Mouse (Mus musculus): ENCODE measurements around the gene Arhgap33.

Gene Arhgap33

DNA sequence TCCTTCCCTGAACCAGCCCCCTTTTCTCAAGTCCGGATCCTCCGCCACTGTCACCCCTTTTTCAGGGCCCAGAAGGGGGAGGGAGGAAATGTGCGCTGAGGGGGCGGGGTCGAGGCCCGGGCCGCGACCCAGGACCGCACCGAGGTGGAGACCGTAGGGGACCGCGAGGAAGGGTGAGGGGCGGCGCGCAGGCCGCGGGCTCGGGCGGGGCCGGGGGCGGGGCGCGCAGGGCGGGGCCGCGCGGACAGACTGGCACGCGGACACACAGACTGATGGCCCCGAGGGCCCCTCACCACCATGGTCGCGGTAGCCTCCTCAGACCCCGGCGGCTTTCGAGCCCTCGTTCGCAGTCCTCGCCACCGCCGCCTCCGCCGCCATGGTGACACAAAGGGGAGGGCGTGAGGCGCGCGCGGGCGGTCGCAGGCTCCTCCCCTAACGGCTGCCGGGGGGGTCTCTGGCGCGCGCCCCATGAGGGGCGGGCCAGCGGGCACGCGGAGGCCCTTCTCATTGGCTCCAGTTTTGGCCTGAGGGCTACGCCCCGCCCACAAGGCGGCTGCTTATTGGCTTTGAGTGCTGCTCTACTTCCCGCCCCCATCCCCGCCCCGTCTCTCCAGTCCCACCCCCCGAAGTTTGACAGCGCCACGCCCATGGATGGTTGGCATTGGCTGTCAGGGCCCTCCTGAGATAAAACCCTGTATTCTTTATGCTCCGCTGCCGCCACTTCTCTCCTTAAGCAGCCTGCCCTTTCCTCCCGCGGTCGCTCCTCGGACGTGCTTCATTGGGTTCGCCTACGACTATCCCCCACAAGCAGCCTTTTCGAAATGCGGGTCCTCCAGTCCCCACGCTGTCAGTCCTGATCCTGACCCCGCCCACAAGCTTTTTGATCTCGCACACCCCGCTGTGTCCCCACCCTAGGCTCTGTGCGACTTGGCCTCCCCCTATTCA, at the start of gene Arhgap33:
TSS of gene Arhgap33 (minus strand) at position 428 of the 945 bp plus-strand sequence.
- peak; percentile 93 for DNase-seq (ENCODE audit: low spot score)

DNA sequence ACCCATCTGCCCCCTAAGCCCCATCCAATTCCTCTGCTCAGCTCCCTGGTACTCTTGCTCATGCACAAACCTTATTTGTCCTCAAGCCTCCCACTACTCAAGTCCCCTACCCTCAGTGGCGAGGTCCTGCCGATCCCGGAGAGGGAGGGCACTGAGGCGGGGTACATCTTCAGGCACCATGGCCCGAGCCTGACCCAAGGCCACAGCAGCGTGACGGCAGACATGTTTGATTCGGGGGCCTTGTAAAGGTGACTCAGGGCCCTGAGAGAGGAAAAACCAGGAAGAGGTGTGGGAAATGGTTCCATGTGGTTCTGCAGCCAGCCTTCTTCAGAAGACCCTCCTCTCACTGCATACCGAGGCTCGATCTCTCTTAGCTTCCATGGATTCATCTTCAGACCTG, 49.5 kb upstream of the Arhgap33 start:
- DNase-seq (ENCODE audit: low spot score), result no peak

DNA sequence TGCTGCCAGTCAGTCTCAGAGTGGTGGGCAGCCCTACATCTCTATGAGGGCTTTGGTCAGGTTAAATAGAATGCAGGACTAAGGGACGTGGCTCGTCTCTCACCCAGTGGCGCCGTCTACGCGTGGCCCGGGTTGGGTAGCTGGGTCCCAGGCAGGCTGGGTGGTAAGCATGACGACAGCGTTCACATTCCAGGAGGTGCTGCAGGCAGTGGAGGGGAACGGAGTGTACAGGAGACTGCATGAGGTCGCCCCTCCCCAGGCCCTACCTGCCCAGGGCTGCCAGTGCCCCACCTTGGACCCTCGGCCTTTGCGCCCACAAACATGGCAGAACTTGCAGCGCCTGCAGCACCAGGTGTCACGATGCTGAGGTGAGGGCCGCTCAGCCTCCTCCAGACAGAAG, 46.7 kb upstream of the Arhgap33 start:
- no peak for DNase-seq (ENCODE audit: low spot score)

DNA sequence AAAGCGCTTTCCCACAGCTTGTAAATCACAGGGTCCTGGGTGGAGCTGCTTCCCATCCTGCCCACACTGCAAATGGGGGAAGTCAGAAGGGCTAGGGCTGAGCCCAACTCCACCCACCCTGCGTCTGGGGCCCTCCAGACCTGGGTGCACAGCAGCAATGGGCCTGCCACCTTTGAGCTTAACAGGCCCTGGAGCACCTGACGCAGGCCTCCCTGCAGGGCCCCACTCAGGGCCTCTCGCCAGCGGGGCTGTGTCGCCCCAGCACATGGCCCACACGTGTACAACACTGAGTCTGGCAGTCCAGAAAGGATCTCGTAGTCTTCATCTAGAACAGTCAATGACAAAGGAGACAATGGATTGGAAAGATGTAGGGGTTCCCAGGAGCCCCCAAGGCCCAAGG, 45.1 kb upstream of the Arhgap33 start:
- DNase-seq (ENCODE audit: low spot score), result no peak

DNA sequence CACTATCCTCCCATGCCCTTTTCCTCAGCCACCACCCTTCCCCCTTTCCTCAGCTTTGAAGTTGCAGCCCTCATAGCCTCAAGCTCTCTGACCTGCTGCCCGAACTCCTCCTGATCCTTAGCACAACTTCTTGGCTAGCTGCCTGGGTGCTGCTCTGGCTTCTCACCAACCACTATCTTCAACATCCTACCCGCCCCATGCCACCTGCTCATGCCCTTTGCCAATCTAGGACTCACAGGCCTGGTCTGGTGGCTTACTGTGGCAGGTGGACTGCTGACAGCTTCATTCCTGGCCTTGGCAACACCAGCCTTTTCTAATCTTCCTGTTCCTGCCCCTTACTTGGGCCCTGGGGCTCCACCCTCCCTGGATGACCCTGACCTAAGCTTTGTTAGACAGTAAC, 38.1 kb upstream of the Arhgap33 start:
- peak; percentile 31 for DNase-seq (ENCODE audit: low spot score)

DNA sequence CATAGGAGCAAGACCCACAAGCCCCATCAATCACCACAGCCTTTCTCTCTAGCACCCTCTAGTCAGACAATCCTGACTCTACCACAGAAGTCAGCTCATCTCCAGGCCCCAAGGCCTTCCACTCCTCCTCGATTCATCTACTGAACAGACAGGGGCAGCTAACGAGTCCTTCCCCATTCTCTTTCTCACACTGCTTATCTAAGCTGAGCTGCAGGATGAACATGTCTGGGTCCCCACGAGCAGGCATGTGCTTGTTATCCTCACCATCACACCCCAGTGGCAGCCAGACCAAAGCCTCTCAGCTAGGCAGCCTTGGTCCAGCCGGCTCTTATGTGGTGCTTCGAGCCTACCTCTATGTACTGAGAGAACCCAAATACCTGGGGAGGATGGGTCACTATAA, 37.5 kb upstream of the Arhgap33 start:
- no peak for DNase-seq (ENCODE audit: low spot score)

DNA sequence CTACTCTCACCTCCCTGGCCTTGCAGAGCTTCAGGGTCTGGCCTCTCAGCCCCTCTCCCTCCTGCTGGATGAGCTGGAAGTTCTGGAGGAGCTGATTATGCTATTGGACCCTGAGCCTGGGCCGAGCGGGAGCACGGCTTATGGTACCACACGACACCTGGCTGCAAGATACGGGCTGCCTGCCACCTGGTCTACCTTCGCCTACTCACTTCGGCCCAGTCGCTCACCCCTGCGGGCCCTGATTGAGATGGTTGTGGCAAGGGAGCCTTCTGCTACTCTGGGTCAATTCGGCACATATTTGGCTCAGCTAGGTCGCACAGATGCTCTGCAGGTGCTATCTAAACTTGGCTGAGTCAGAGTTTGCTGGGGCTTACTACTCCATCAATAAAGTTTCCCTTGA, 32.7 kb upstream of the Arhgap33 start:
- no peak for DNase-seq (ENCODE audit: low spot score)

DNA sequence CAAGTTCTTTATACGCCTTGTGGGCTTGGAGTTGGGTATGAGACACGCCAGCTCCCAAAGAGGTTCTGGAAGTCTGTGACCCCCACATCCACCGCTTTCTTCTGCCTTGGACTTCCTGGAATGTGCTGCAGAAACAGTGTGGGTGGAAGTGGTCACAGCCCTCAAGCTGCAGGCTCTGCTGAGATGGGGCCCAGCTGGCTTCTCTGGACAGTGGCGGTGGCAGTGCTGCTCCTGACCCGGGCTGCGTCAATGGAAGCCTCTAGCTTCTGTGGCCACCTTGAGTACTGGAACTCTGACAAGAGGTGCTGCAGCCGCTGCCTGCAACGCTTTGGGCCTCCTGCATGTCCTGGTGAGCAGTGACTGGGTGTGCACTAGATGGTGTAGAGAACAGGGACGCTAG, 31.2 kb upstream of the Arhgap33 start:
- DNase-seq (ENCODE audit: low spot score), result no peak

DNA sequence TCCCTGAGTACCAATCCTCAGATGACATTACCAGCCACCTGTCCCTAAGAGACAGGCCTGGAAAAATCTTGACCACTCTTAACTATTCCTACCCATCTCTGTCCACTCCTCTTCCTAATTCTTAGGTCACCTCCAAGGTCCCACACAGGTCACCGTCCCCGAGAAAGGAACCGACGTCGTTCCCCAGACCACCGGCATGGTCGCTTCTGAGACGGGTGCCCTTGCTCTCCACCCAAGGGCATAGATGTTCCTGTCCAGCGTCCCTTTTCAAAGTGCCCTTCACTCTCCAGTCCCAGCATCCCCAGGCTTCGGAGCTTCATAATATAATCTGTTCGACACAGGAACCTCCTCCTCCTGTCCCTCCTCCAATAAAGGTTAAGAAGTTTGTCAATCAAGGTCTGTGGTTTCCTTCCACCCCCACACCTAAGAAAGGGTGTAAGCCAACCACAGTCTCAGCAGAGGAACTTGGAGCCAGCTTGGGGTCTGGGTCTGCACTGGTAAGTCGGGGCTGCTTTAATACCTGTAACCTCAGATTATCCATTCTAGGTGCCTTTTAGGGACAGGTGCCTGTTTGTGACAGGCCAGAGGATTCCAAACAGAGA, 30.2 kb upstream of the Arhgap33 start, which contains the start of gene Igflr1:
TSS of gene Igflr1 (plus strand) at position 458 of the 602 bp plus-strand sequence.
- no peak for DNase-seq (ENCODE audit: low spot score)

DNA sequence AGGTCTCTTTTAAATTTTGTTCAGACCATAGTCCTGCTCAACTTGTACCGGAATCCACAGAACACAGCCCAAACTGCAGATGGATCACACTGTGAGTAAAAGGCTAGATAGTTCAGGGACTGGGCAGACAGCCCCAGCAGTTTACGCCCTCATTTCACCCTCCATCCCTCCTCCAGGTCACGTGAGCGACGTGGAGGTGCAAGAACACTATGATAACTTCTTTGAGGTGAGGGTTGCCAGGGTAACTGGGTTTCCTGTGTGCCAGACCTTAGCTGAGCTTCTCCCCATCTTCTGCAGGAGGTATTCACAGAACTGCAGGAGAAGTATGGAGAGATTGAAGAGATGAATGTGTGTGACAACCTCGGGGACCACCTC, 29.0 kb upstream of the Arhgap33 start:
- DNase-seq (ENCODE audit: low spot score), result no peak

DNA sequence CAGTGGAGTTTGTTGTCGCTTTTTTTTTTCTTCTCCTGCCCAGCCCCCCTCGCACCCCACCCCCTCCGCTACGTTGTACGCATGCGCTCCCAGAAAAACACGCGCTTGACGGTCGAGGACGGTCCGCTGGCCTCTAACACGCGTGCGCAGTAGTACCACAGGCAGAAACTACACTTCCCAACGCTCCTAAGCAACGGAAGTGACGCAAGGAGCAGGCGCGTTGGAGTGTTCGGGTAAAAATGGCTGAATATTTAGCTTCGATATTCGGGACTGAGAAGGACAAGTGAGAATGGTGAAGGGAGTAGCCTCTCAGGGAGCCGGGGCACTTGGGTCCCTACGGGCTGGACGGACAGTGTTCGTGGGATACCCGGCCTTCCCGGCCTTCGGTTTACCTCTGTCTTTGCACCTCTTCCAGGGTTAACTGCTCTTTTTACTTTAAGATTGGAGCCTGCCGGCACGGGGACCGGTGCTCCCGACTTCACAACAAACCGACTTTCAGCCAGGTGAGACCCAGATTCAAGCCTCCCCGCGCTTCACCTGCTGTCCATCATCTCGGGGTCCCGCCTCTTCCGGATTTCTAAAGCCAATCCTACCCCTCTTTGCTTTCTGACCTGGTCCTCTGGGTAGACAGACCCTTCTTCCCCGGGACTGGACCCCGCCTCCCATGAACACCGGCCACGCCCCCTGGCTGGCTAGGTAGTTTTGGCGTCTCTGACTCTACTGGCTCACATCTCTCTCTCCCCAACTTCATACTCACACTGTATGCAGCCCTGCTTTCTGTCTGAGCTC, 28.5 kb upstream of the Arhgap33 start, which contains the start of the genes U2af1l4, Gm49396 and Psenen:
TSS of gene U2af1l4 (plus strand) at position 185 of the 789 bp plus-strand sequence.
TSS of gene Gm49396 (plus strand) at position 228 of the 789 bp plus-strand sequence.
TSS of gene Psenen (minus strand) at position 511 of the 789 bp plus-strand sequence.
- DNase-seq (ENCODE audit: low spot score), result peak; percentile 87

DNA sequence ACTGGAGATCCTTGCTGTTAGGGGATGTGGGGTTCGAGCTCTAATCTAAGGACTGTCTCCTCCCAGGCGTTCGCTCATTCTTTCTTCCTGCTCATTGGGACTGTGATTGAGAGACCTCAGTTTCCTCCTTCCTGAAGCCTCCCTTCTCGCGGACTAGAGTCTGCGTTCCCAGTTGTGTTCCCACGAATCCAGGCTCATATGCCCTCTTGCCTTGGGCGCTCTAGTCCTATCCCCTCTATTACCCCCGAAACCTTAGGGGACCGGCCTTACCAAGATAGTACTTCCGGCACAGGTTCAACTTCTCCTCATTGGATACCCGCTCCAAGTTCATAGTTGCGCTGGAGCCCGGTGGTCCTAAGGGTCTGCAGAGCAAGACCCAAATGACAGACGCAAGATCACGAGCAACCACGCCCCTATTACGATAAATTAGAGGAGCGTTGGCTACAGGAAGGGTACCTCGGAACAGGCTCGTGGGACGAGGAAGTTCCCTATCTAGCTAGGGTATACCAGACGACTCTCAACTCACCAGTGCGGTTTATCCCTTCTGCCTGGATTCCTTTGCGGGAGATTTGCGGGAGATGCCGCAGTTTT, 27.8 kb upstream of the Arhgap33 start:
- no peak for DNase-seq (ENCODE audit: low spot score)

DNA sequence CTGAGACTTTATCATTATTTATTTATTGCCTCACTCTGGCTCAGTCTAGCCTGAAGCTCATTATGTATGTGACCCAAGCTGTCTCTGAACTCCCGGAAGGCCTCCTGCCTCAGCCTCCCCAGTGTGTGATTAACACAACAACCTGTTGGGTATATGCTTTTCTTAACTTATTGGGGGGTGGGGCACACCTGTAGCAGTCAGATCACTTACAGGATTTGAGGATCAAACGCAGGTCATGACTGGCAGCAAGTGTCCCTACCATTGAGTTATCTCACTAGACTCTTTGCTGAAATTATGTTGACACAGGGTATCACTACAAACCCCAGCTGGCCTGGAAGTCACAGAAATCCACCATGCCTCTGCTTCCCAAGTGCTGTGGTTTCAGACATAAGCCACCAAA, 25.4 kb upstream of the Arhgap33 start:
- no peak for DNase-seq (ENCODE audit: low spot score)

DNA sequence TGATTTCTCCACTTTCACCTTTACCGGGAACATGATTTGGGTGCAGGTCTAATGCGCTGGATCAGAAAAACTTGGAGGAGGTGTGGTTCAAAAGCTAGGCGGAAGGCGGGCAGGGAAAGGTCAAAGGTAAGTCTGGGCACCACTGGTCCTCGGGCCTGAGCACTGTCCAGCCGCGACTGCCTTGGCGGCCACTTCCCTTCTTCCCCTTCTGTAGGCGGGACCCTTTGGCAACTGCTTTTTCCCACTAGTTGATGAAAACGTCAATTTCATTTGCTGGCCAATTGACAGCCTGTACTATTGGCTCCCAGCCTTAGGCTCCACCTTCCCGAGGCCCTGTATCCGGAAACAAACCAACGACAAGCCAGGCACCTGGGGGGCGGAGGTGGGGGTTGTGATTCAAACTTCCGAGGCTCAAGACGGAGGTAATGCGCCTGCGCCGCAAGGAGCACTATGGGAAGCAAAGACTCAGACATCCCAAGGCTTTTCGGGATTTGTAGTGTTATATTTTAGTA, 24.6 kb upstream of the Arhgap33 start, which contains the start of gene Lin37:
TSS of gene Lin37 (minus strand) at position 396 of the 512 bp plus-strand sequence.
- DNase-seq (ENCODE audit: low spot score), result peak; percentile 88

DNA sequence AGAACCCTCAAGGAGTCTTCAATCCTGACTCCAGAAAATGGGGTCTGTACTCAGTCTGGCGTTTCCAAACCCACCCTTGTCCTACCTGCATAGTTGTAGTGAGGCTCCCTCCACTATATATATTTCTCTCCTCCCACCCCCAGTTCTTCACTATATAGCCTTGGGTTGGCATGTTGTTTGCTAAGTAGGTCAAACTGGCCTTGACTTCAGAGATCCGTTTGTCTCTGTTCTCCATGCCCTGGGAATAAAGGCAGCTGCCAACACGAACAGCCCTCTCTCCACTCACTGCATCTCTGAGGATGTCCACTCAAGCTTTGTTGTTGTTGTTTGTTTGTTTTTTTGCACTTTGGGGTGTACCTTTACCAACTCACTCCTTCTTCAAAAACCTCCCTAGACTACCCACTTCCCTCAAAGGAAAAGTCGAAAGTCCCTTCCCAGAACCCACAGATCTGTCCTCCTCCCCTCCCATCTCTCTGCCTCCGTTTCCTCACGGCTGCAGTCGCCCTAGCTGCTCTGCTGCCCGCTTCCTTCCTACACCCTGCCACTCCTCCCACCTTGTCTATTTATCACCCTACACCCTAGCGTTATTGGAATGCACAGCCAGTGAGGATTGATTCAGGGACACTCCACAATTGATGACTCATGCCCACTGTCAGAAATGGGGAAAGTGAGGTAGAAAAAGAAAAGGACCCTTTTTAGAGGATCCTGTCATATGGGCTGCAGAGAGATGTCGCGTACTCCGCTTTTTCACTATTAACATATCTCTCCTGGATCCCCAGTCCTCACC, 24.0 kb upstream of the Arhgap33 start:
- no peak for DNase-seq (ENCODE audit: low spot score)

DNA sequence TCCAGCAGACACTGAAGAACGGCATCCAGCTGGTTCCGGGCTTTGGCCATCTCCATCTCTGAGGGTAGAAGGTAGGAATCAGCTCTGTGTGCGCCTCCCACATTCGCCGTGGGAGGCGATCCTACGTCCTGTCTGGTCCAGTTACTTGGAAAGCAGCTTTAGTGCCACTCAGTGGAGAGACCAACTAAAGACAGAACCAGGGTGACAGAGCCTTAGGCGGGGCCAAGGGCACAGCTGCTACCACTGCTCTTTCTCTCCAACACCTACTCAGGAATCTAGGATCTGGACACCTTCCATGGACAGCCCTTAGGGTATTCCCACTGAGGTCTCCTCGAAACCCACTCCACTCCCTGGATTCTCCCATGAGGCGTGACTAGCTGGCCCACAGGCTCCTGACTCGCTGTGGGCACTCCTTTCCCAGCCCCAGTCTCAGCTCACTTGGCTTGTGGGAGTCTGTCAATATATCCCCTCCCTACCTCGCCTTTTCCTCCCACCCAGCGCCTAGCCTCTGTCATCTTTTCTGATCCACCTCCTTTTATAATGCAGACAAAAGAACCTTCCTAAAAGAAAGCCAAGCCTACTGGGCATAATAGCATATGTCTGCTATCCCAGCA, 23.1 kb upstream of the Arhgap33 start:
- no peak for DNase-seq (ENCODE audit: low spot score)

DNA sequence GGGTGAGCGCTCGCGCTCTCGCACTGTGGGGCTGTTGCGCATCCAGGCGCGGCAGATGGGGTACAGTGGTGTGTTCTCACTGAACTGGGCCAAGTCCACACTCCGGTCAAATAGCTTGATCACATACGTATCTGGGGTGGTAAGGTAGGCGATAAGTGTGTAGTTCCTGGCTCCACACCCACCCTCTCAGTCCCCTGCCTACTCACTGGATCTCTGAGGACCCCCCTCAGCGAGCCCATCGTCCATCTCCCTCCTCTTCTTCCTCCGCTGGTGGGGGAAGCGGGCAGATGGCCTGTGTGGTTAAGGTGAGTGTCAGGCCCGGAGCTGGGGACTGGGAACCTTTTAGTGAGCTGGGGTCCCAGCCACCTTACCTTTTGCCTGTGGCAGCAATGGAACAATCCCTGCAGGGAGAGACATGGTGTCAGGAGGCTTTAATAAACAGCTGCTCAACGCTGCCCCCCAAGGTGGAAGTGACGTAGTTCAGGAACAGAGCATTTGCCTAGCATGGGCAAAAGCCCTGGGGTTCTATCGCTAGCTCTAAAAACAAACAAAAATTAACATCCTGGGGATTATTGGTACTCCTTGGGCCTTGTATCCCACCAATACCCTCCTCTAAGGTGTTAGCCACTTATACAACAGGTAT, 22.2 kb upstream of the Arhgap33 start:
- no peak for DNase-seq (ENCODE audit: low spot score)

DNA sequence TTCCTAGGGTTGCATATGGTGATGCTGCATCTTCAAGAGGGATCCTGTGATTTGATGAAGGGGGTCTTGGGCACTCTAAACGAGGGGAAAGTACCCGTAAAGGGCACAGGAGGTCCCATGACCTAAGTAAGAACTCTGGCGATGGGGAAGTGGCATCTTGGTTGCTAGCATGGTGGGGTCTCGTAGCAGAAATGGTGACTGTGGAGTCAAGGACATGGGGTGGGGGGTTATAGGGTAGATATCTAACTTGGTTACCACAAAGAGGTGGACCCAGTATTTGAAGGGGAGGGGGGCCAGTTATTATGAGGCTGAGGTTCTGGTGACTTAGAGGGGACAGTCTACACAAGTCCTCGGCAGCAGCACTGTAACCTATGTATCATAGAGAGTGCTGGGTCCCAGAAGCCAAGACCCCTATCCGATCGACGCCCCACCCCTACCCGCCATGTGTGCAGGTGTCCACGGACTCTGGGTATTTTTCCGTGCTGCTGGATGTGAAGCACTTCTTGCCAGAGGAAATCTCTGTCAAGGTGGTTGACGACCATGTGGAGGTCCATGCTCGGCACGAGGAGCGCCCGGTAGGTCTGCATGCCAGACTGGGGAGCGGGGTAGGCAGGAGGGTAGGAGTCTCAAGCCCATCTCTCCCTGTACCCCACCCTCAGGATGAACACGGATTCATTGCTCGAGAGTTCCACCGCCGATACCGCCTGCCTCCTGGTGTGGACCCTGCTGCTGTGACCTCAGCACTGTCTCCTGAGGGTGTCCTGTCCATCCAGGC, 19.1 kb upstream of the Arhgap33 start:
- DNase-seq (ENCODE audit: low spot score), result no peak

DNA sequence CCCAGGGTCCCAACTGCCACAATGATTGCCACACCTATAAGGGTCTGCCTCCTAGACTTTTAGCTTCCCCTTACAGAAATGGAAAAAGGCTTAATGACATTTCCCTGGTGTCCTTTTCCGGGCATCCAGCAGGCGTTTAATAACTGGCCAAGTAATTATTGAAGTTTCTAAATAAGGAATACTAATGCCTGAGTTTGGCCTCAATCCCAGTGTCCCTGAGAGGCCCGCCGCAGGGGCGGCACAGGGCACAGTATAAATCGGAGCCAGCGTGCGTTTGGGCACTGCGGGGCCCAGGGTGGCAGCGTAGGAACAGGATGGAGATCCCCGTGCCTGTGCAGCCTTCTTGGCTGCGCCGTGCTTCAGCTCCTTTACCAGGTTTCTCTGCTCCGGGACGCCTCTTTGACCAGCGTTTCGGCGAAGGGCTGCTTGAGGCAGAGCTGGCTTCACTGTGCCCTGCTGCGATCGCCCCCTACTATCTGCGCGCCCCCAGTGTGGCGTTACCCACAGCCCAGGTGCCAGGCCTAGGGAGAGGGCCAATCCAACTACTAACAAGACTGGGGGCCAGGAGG, 18.2 kb upstream of the Arhgap33 start:
- DNase-seq (ENCODE audit: low spot score), result no peak
